Mouse (Mus musculus) testis, adult 2 months (tissue): ENCODE measurements at regions not wholly inside any gene's neighbourhood (a gene's known extent, or its start where the extent isn't known, plus 50 kb on each side); places are given as distances from the start of the nearest gene placed in this dataset.

Experiments
- CTCF ChIP-seq: fragments of 200-500 bp; IDR thresholded peaks from 2 replicates; pipeline ENCODE4 v1.5.1; 2012; ENCODE audit warnings: low read depth, mild to moderate bottlenecking, inconsistent platforms, low read length, moderate library complexity; ENCODE audit not compliant: control insufficient read depth, insufficient read depth, insufficient replicate concordance
- POLR2A ChIP-seq: fragments of 200-500 bp; IDR thresholded peaks from 2 replicates; pipeline ENCODE4 v1.6.1; 2012; ENCODE audit warnings: low read depth, mild to moderate bottlenecking, inconsistent platforms, low read length, moderate library complexity; ENCODE audit not compliant: control insufficient read depth

- TF ChIP-seq CTCF (no peak), POLR2A (no peak)
These were observed 107.8 kb upstream of the Cadm1 start for GRCm38 (mm10) chr9:47422151-47422599.
